Mouse (Mus musculus) heart, postnatal 25 days (tissue): ENCODE results near the gene Cstad. TPM values are rescaled to one million over a fixed set of nuclear protein-coding genes. Genes with fewer than 3 reads are reported as not detected.

Experiments
- DNase-seq: peaks from one replicate; pipeline ENCODE4 v3.0.0; 2022; ENCODE audit warnings: low spot score
- intact Hi-C: fragments of 180-260 bp; cut with DNase I; formaldehyde crosslinking; loops from one replicate; pipeline ENCODE4 v1.15.1; 2025
- total RNA-seq, 2 experiments: library from RNA; stranded (reverse); gene quantifications; 2 replicates each; pipeline ENCODE4 v1.2.3; 2021

The Cstad gene
- total RNA-seq, 2 experiments from 2014 or later = 1.2 TPM

- intact Hi-C loops = loop anchor here (2.0 kb wide), 1 partner anchor 44 kb away; no protein-coding TSS in a partner anchor
- no peak for DNase-seq
These were observed 1.9 kb upstream of the Cstad start for GRCm38 (mm10) chr2:30592951-30593350.

- DNase-seq = no peak
- intact Hi-C loops = loop anchor here (2.0 kb wide), 2 partner anchors 45 to 121 kb away; no protein-coding TSS in a partner anchor
These were observed 1.1 kb upstream of the Cstad start for GRCm38 (mm10) chr2:30593636-30594310.

GRCm38 (mm10) chr2:30595796-30596195 is 956 bp downstream of the Cstad start:
- intact Hi-C loops = loop anchor here (2.0 to 5.0 kb wide), 2 partner anchors 122 to 123 kb away; no protein-coding TSS in a partner anchor
- no peak for DNase-seq

GRCm38 (mm10) chr2:30599621-30600020 is 4.8 kb downstream of the Cstad start:
- intact Hi-C loops = loop anchor here (5.0 kb wide), 1 partner anchor 118 kb away; no protein-coding TSS in a partner anchor
- no peak for DNase-seq

GRCm38 (mm10) chr2:30600291-30600690 is 5.5 kb downstream of the Cstad start:
- peak; percentile 63 for DNase-seq

GRCm38 (mm10) chr2:30600965-30601841 is 6.4 kb downstream of the Cstad start:
- DNase-seq = peak; percentile 79
- intact Hi-C loops = no loop called here

More at GRCm38 (mm10) chr2:30600291-30600690, 5.5 kb downstream of the Cstad start:
- intact Hi-C loops = no loop called here

GRCm38 (mm10) chr2:30602451-30602850 is 7.6 kb downstream of the Cstad start:
- no peak for DNase-seq

GRCm38 (mm10) chr2:30603731-30604130 is 8.9 kb downstream of the Cstad start:
- DNase-seq = no peak
- intact Hi-C loops = no loop called here

More at GRCm38 (mm10) chr2:30602451-30602850, 7.6 kb downstream of the Cstad start:
- intact Hi-C loops = no loop called here

- intact Hi-C loops = no loop called here
- no peak for DNase-seq
These were observed 10.3 kb downstream of the Cstad start for GRCm38 (mm10) chr2:30604880-30605761.

- no peak for DNase-seq
- intact Hi-C loops = no loop called here
These were observed 10.9 kb downstream of the Cstad start for GRCm38 (mm10) chr2:30605762-30606051.

- intact Hi-C loops = no loop called here
- no peak for DNase-seq
These were observed 11.8 kb downstream of the Cstad start for GRCm38 (mm10) chr2:30606621-30607052.

- intact Hi-C loops = no loop called here
- DNase-seq = no peak
These were observed 13.1 kb downstream of the Cstad start for GRCm38 (mm10) chr2:30607941-30608340.

GRCm38 (mm10) chr2:30608690-30609201 is 13.9 kb downstream of the Cstad start:
- DNase-seq = no peak
- intact Hi-C loops = no loop called here

GRCm38 (mm10) chr2:30613574-30613973 is 18.7 kb downstream of the Cstad start:
- intact Hi-C loops = loop anchor here (2.0 kb wide), 2 partner anchors 177 to 181 kb away; no protein-coding TSS in a partner anchor
- peak; percentile 58 for DNase-seq

GRCm38 (mm10) chr2:30614151-30614923 is 19.5 kb downstream of the Cstad start:
- no peak for DNase-seq
- intact Hi-C loops = no loop called here

GRCm38 (mm10) chr2:30615869-30616268 is 21.0 kb downstream of the Cstad start:
- no peak for DNase-seq
- intact Hi-C loops = no loop called here

- intact Hi-C loops = no loop called here
- DNase-seq = no peak
These were observed 21.6 kb downstream of the Cstad start for GRCm38 (mm10) chr2:30616464-30616863.

- intact Hi-C loops = no loop called here
- peak; percentile 54 for DNase-seq
These were observed 23.8 kb downstream of the Cstad start for GRCm38 (mm10) chr2:30618487-30619248.
